Mouse (Mus musculus): ENCODE measurements around the gene Aldoart1. TPM values are rescaled to one million over a fixed set of nuclear protein-coding genes. Genes with fewer than 3 reads are reported as not detected.

Gene Aldoart1
- under 1 TPM; 0.46 to 0.52 TPM for total RNA-seq (2021)
- long read RNA-seq, experiment 1 = 0 reads
- long read RNA-seq, experiment 2 = 0 reads

- no peak for DNase-seq (ENCODE audit: low spot score)
These were observed at the start of gene Aldoart1 for GRCm38 (mm10) chr4:72852534-72852933. TSS of gene Aldoart1 (minus strand) at chr4:72852634.

GRCm38 (mm10) chr4:72901566-72901965, 49.1 kb upstream of the Aldoart1 start:
- no peak for DNase-seq (ENCODE audit: low spot score)

- DNase-seq (ENCODE audit: low spot score) = no peak
These were observed 13.1 kb upstream of the Aldoart1 start for GRCm38 (mm10) chr4:72865371-72866075.

- no peak for DNase-seq (ENCODE audit: low spot score)
These were observed 8.2 kb downstream of the Aldoart1 start for GRCm38 (mm10) chr4:72844276-72844675.

DNA sequence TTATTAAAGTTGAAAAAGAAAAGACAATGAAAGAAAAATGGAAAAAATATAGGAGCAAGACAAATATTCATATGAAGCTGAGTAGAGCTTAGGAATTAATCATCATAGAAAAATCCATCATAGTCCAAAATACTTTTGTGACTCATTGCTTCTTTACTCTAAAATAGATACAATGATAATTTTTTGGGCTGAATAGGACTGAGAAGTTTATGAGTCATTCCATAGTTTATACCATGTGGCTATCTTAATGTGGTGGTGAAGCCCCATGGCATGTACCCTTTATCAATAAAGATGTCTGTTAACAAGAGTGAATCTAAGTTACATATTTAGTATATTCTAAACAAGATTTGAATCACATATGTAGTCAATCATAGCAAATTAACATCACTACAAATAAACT, 9.4 kb downstream of the Aldoart1 start:
- no peak for DNase-seq (ENCODE audit: low spot score)

DNA sequence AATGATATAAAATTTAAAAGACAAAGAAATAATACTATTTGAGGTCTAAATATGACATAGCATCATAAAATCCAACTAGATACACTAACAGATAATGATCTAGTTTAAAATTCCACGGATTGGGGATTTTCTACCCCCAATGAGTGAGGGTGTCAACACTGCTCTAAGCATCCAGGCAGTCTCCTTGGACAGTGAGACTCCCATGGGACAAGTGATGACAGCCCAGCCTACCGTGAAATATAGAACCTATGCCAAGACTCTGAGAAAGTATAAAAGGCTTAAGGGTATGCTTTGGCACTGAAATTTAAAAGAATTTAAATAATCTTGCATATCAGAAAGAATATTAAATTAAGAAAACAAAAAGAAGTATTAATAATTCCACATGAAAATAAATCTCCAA, 16.0 kb downstream of the Aldoart1 start:
- no peak for DNase-seq (ENCODE audit: low spot score)

DNA sequence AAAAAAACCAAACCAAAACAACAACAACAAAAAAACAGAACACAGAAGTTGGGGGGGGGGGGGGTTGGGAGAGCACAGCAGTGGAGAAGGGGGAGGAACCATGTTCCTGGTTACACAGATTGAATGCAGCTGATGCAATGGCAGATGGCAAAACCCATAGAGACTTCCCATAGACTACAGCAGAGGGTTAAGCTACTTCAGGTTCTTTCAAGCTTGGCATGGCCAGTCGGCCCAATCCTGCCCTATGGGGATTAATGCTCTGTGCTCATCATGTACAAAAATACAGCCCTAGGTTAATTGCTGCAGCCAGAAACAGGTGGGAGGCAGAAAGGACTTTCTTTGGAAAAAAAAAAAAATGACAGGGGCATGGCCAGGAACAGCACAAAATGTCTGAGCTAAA, 17.0 kb downstream of the Aldoart1 start:
- DNase-seq (ENCODE audit: low spot score) = no peak

GRCm38 (mm10) chr4:72800816-72801215, 51.6 kb downstream of the Aldoart1 start:
- DNase-seq (ENCODE audit: low spot score) = no peak
